Mouse (Mus musculus) stomach, postnatal 0 days (tissue): Measurements from ENCODE around the gene Olfr874. TPM values are rescaled to one million over a fixed set of nuclear protein-coding genes. Genes with fewer than 3 reads are reported as not detected.
"Not testable (repeated sequence)": the region's sequence is repeated elsewhere in the genome, so short reads cannot be mapped to it uniquely, and the experiment has no call there.

ENCODE experiments used
- ATAC-seq: fragments of 200-750 bp; cut with Nextera tagmentation; 2 replicates; pipeline ENCODE4 v1.8.0; 2017; ENCODE audit not compliant: low FRiP score, low TSS enrichment
- DNase-seq: peaks from one replicate; pipeline ENCODE4 v3.0.0-alpha.2; 2016; ENCODE audit warnings: low spot score
- H3K27ac ChIP-seq: fragments of 300-500 bp; sonication (generic); replicated peaks from 2 replicates; pipeline ENCODE4 v1.5.1; 2014; ENCODE audit warnings: mild to moderate bottlenecking, control low read depth
- H3K27me3 ChIP-seq: fragments of 300-500 bp; sonication (generic); 2 replicates; pipeline ENCODE4 v1.6.1; 2014; ENCODE audit warnings: low read length; ENCODE audit not compliant: control insufficient read depth, insufficient read depth
- H3K36me3 ChIP-seq: fragments of 300-500 bp; sonication (generic); 2 replicates; pipeline ENCODE4 v1.6.1; 2014; ENCODE audit warnings: low read length, mixed read lengths; ENCODE audit not compliant: control insufficient read depth, insufficient read depth
- H3K4me1 ChIP-seq: fragments of 300-500 bp; sonication (generic); replicated peaks from 2 replicates; pipeline ENCODE4 v1.6.1; 2014; ENCODE audit warnings: antibody characterized with exemption; ENCODE audit not compliant: control insufficient read depth, insufficient read depth
- H3K4me2 ChIP-seq: fragments of 300-500 bp; sonication (generic); replicated peaks from 2 replicates; pipeline ENCODE4 v1.6.1; 2014; ENCODE audit warnings: low read depth, mild to moderate bottlenecking, control low read depth, moderate library complexity
- H3K4me3 ChIP-seq: fragments of 300-500 bp; sonication (generic); 2 replicates; pipeline ENCODE4 v1.5.1; 2014; ENCODE audit warnings: low read depth, low read length, control low read depth
- H3K9ac ChIP-seq: fragments of 300-500 bp; sonication (generic); 2 replicates; pipeline ENCODE4 v1.6.1; 2014; ENCODE audit warnings: mild to moderate bottlenecking, low read length, control low read depth, mixed read lengths
- H3K9me3 ChIP-seq: fragments of 300-500 bp; sonication (generic); 2 replicates; pipeline ENCODE4 v1.6.1; 2016; ENCODE audit warnings: low read length; ENCODE audit not compliant: control insufficient read depth
- CTCF ChIP-seq: IDR thresholded peaks from 2 replicates; pipeline ENCODE4 v1.5.1; 2016; ENCODE audit warnings: antibody characterized with exemption, low read depth, mild to moderate bottlenecking, moderate library complexity
- EP300 ChIP-seq: optimal IDR thresholded peaks from 2 replicates; pipeline ENCODE3; 2016; ENCODE audit warnings: antibody characterized with exemption
- WGBS: fragments of 180-500 bp; shearing (Covaris S2); extraction: QIAGEN DNeasy Blood & Tissue Kit; methylation state at CpG from one replicate; pipeline ENCODE4 v1.1.7; 2014; 5-methylcytosine and 5-hydroxymethylcytosine counted together
- polyA plus RNA-seq: library from polyadenylated mRNA; unstranded; fragments of >200 nt; fragmentation: Nextera tagmentation; extraction: Ambion mirVana; gene quantifications from 2 replicates; pipeline ENCODE4 v1.2.1, GENCODE M21; 2015

Gene Olfr874
- polyA plus RNA-seq, 1 experiment from 2014 or later, result not detected

DNA sequence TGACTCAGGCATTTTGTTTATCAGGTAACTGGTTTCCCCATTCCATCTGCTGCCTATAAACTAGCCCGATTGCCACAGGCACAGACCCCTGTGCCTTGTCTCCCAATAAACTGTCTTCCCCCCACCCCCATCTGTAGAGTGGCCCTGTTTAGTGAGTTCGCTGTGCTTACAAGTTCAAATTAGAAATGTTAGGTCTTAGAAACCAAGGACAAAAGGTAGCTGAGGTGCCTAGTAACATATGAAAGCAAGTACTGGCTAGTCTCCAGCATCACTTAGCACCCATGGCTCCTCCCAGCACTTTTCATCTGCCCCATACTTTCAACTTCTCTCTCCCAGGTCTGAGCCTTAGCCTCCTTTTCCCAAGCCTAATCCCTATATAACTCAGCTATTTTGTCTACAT is 16.8 kb downstream of the Olfr874 start:
- no peaks in the 10 kb centered on the region for H3K36me3 ChIP-seq
- H3K9ac ChIP-seq, result no peak overlapping the region
- H3K4me2 ChIP-seq, result no peak overlapping the region
- no peaks in the 10 kb centered on the region for H3K9me3 ChIP-seq
- 80% methylated on average over 2 of the region's 2 CpGs for WGBS
- H3K27me3 ChIP-seq, result no peaks in the 10 kb centered on the region
- ATAC-seq, result no peak
- H3K4me1 ChIP-seq, result no peaks in the 10 kb centered on the region
- H3K4me3 ChIP-seq, result no peak overlapping the region
- no peak overlapping the region for H3K27ac ChIP-seq
- TF ChIP-seq EP300, result no peak
- DNase-seq, result no peak

DNA sequence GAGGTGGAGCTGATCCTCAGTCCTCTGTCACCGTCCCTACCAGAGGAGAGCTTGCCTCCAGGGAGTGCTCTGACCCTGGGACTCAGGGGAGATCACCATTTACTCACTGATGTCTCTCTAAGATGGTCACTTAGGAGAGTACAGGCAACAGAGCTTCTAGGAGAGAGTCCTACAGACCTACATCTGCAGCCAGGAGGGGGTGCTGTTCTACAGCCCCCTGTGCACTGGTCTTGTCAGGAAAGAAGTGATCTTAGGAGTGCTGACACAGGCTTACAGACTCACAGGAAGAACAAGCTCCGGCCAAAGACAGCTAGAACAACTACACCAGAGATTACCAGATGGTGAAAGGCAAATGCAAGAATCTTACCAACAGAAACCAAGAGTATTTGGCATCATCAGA is 17.6 kb downstream of the Olfr874 start:
- 52% methylated on average over 2 of the region's 2 CpGs for WGBS
- Histone ChIP-seq H3K9ac (no peak overlapping the region), H3K36me3 (no peaks in the 10 kb centered on the region), H3K27me3 (no peaks in the 10 kb centered on the region), H3K9me3 (no peaks in the 10 kb centered on the region), H3K4me1 (no peaks in the 10 kb centered on the region), H3K4me2 (no peak overlapping the region), H3K27ac (no peak overlapping the region), H3K4me3 (no peak overlapping the region)
- ATAC-seq, result no peak
- TF ChIP-seq EP300 (no peak), CTCF (peak; percentile 37; the same call in 1 of the 2 replicates)
- no peak for DNase-seq

GRCm38 (mm10) chr9:37770661-37771060 is 25.8 kb downstream of the Olfr874 start:
- no peak overlapping the region for H3K9ac ChIP-seq
- 55% methylated on average over 2 of the region's 2 CpGs for WGBS
- TF ChIP-seq CTCF, result no peak
- TF ChIP-seq EP300, result no peak
- H3K4me1 ChIP-seq, result no peaks in the 10 kb centered on the region
- H3K4me2 ChIP-seq, result no peak overlapping the region
- no peak for ATAC-seq
- H3K4me3 ChIP-seq, result no peak overlapping the region
- no peak for DNase-seq
- no peak overlapping the region for H3K27ac ChIP-seq
- no peaks in the 10 kb centered on the region for H3K9me3 ChIP-seq
- no peaks in the 10 kb centered on the region for H3K36me3 ChIP-seq
- H3K27me3 ChIP-seq, result no peaks in the 10 kb centered on the region

DNA sequence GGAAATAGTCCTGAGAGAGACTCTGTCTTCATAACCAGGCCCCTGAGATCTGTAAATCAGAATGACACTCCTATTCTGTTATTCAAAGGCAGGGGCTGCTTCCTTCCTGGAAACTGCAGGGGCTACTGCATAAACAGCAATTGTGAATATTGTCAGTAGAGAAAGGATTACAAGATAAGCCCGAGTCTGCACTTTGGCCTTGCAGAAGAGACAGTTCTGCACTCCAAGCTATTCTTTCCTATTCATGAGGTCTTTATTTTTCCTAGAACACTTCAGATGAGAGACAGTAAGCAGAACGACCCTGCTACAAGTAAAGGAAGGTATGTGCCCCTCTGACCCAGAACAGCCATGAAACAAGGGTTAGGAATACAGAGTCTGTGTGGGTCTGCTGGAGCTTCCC is 26.9 kb downstream of the Olfr874 start, which contains the start of gene Olfr875:
Gene Olfr875, plus strand, starts transcription at position 99 of the 400 bp plus-strand sequence.
- no peak for TF ChIP-seq CTCF
- no peak for TF ChIP-seq EP300
- no peaks in the 10 kb centered on the region for H3K9me3 ChIP-seq
- DNase-seq (no peak), ATAC-seq (no peak)
- H3K4me3 ChIP-seq, result no peak within 1 kb of the TSS
- no peak within 1 kb of the TSS for H3K9ac ChIP-seq
- no peaks in the 10 kb centered on the region for H3K4me1 ChIP-seq
- H3K27me3 ChIP-seq, result no peaks in the 10 kb centered on the region
- no peak within 1 kb of the TSS for H3K27ac ChIP-seq
- WGBS, result 40% methylated on average over 2 of the region's 2 CpGs
- H3K4me2 ChIP-seq, result no peak within 1 kb of the TSS
- H3K36me3 ChIP-seq, result no peaks in the 10 kb centered on the region

- no peak overlapping the region for H3K4me3 ChIP-seq
- H3K27ac ChIP-seq, result no peak overlapping the region
- TF ChIP-seq EP300, result no peak
- no peak for TF ChIP-seq CTCF
- H3K4me1 ChIP-seq, result no peaks in the 10 kb centered on the region
- peak overlapping the region; percentile 37 for H3K4me2 ChIP-seq
- no peaks in the 10 kb centered on the region for H3K36me3 ChIP-seq
- 3% methylated on average over 7 of the region's 7 CpGs for WGBS
- 0 out of 2 replicates have a peak, but pooled peaks have one; percentile 18 for ATAC-seq
- no peak overlapping the region for H3K9ac ChIP-seq
- DNase-seq, result peak; percentile 16
- no peaks in the 10 kb centered on the region for H3K27me3 ChIP-seq
- no peaks in the 10 kb centered on the region for H3K9me3 ChIP-seq
Measured at GRCm38 (mm10) chr9:37782766-37783260, 37.9 kb downstream of the Olfr874 start.

DNA sequence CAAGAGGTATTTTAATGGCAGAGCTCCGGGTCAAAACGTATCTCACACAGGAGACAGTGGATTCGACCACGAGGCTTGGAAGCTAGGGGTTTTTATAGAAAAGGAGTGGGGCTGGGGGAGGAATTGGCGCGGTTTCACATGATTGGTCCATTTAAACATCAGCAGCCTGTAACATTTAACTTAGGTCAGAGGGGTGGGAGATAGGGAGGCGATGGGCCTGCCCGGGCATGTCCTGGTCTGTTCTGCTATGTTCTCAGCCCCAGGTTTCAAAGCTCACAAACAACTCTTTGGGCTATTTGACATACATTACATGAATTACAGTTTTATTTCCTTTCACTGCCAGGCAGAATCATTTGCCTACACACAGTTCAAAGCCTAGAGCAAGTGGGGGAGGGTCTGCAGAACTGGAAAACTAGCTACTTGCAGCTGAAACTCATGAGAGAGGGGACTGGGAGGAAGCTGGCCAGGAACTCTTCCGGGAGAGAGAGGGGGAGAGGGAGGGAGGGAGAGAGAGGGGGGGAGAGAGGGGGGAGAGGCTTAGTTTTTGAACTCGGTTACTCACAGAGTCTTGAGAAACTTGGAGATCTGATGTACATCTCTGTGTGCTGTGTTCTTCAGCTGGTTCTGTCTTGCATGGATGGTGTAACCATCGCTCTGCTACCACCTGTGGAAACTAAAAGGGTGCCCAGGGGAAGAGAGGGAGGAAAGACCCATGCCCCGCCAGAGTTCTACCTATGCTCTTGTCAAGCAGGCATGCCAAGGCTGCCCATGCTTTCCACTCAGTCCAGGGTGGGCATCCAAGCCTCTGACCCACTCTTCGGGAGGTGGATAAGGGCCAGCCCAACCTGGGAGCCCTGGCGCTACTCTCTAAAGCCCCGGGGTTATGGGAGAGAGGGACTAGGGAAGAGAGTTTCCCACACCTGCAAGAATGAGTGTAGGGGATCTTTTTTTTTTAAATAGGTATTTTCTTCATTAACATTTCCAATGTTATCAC is 38.8 kb downstream of the Olfr874 start:
- not testable (repeated sequence) for H3K4me3 ChIP-seq, H3K4me1 ChIP-seq, H3K9ac ChIP-seq, H3K9me3 ChIP-seq, DNase-seq, H3K36me3 ChIP-seq, H3K27me3 ChIP-seq, H3K4me2 ChIP-seq, H3K27ac ChIP-seq, ATAC-seq
- WGBS, result 57% methylated on average over 11 of the region's 15 CpGs
